Mouse (Mus musculus) layer of hippocampus, adult 18-20 months (tissue): Measurements from ENCODE around the gene Pbx2. TPM values are rescaled to one million over a fixed set of nuclear protein-coding genes. Genes with fewer than 3 reads are reported as not detected.

Source experiments
- DNase-seq, 2 experiments: peaks; one replicate each; pipeline ENCODE4 v3.0.0; 2022; ENCODE audit warnings: low spot score in 2 of 2
- total RNA-seq, 2 experiments: library from RNA; stranded (reverse); gene quantifications; 2 replicates each; pipeline ENCODE4 v1.2.3; 2021

The Pbx2 gene
- total RNA-seq, 2 experiments from 2014 or later, result 67.3 to 69.1 TPM

DNA sequence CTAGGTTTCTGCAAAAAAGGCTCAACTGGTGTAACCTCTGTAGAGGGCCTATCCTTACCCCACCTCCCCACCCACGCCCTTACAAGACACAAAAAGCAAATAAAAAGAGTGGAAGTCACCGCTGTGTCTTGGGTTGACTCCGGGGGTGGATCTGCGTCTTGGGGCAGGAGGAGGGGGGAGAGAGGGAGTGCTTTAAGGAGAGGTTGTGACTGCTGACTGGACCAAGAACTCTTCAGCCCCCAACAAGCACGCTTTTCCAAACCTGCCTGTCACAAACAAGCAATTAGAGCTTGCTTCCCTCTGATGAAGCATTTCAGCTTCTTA, 37.5 kb downstream of the Pbx2 start:
- no peak for DNase-seq

GRCm38 (mm10) chr17:34629221-34629751, 38.2 kb downstream of the Pbx2 start, which contains the start of gene Prrt1:
Prrt1 (plus strand) TSS chr17:34629533.
- peak; percentile 75 to 85 for DNase-seq

- no peak for DNase-seq
These were observed 38.9 kb downstream of the Pbx2 start for GRCm38 (mm10) chr17:34629796-34630603.

DNA sequence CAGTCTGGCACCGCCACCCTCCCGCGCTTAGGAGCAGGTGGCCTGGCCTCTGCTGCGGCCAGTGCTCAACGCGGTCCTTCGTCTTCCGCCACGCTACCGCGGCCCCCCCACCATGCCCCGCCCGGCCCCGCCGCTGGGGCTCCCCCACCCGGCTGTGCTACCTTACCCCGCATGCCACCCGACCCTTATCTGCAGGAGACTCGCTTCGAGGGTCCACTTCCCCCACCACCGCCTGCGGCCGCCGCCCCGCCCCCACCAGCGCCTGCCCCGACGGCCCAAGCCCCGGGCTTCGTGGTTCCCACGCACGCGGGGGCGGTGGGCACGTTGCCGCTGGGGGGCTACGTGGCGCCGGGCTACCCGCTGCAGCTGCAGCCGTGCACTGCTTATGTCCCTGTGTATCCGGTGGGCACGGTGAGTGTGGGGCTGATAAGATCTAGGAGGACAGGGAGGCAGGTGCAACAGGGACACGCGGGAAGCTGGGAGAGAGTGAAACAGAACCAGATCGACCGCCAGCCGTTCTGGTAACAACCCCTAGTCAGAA, 39.8 kb downstream of the Pbx2 start:
- DNase-seq, result peak in 1 of 2 experiments; percentile 46

DNA sequence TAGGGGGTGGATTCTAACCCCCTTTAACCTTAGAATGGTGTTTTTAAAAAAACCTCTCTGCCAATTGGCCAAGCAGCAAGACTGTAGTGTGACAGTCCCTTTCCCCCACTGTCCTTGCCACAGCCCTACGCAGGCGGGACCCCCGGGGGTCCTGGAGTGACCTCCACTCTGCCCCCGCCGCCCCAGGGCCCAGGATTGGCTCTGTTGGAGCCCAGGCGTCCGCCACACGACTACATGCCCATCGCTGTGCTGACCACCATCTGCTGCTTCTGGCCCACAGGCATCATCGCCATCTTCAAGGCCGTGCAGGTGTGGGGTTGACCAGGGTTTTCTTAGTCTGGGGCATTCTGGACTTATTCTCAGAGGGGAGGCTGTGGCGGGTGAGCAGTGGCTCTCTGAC, 40.6 kb downstream of the Pbx2 start:
- no peak for DNase-seq

DNA sequence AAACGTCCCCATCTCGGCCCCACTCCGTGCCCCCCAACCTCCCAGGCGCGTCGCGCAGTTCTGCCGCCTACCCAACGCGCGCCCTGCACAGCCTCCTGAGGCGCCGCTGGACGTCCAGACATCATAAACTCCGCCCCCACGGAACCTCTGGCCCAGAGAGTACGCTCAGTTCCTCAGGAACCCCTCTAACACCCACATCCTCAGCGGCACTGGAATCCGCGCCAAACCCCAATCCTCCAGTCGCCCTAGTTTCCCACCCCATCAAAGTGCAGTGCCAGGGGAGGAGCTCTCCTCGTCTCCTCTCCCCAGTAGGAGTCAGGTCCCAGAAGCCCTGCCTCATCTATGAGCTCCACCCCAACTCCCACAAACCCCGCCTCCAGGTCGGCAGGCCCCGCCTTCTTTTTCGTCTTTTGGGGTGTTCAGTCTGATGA, 41.2 kb downstream of the Pbx2 start:
- peak; percentile 91 for DNase-seq

DNA sequence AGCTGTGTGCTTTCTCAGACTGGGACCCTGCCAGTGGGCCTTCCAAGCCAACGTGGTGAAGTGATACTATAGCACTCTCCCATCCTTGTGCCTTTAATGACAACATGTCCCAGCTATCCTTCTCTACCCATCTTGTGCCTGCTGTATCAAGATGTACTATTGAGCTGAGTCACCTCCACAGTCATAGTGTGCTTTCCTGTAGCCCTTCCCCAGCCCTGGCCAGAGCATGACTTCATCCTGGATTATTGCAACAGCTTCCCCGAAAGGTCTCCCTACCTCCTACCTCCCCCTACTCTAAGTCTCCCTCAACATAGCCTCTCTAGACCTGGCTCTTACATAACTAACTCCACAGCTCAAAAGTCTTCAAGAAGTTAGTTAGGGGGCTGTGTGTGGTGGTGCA, 44.6 kb downstream of the Pbx2 start:
- DNase-seq, result no peak

DNA sequence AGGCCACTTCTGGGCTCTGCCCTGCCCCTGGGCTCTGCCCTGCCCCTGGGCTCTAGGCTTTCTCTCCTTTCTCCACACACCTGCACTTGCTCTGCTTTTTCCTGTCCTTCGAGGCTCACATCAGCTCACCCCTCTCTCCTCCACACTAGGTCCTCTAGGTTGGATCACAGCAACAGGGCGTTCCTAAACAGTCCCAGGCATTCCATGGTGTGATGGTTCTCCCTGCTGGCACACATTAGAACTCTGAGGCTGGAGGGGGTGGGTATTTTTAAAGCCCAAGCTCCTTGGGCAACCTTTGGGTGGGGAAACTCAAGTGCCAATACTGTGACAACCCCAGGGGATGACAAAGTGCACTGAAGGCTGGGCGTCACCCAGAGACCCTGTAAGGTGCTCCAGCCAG, 46.4 kb downstream of the Pbx2 start:
- DNase-seq, result no peak

DNA sequence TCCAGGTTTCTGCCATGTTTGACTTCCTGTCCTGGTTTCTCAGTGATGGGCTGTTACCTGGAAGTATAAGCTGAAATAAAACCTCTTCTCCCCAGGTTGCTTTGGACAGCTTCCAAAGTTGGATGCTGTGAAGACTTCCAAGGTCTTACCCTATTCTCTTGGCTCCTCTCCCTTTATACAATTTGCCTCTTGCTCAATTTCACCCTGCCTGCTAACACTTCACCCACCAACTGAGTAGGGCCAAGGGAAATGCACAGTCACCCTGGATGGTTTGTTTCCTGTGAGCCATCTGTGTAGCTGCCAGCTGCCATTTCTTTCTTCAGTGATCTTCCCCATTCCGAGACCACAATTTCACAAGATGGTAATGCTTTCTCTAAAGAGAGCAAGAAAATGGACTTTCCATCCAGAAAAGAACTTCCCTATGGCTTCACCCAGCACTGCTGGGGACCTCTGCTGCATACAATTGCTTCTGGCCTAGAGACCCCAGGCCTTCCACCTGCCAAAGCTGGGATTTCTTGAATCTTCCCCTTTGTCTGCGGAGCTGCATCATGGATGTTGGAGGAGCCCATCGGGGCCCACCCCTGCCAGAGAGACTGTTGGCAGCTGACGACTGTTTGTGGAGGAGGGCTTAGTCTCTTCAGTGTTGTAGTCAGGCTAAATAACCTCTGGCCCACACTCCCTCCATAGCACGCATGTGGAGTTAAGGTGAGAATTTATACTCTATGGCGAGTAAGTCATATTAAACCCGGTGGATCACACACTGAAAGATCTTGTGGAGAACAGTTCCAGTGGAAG, 48.6 kb downstream of the Pbx2 start:
- DNase-seq, result no peak

GRCm38 (mm10) chr17:34640778-34641601, 49.9 kb downstream of the Pbx2 start:
- peak in 1 of 2 experiments; percentile 75 for DNase-seq

- DNase-seq, result no peak
These were observed 50.9 kb downstream of the Pbx2 start for GRCm38 (mm10) chr17:34641945-34642344.

DNA sequence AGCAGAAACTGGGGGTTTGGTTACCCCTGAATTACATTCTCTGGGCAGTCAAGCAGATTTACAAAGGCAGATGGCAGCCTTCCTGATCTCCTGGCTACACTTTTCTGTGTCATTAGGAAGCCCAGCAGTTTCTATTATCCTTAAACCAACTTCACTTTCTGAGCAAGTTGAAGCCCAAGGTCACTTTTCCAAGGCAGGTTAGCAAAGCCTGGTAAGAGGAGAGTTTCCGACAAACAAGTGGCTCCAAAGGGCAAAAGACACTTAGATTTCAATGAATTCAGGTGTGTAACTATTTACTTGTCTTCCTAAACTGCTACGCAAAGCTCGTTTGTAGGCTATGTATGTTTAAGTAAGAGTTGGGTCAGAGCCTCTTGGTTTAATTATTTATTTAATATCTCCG, 52.3 kb downstream of the Pbx2 start:
- DNase-seq, result no peak

DNA sequence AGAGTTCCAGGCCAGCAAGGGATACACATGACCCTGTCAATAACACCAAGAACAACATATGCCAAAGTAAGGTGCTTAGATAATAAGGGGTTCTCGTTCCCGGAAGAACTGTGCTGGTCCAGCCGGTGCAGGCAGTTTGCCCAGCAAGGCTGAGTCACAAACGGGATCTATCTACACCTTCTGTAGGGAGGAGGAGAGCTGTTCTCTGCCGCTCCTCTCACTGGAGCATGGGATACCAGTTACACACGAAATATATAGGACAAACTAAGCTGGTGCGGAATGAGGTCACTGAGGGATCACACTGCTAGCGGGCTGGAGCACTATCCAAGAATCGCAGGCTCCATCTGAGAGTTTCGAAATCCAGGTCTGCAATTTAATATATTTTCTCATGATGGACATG, 52.9 kb downstream of the Pbx2 start:
- DNase-seq, result no peak

- peak; percentile 96 to 99 for DNase-seq
These were observed 53.5 kb downstream of the Pbx2 start, which contains the start of gene Fkbpl for GRCm38 (mm10) chr17:34644608-34645007. Fkbpl (plus strand) TSS chr17:34644764.

DNA sequence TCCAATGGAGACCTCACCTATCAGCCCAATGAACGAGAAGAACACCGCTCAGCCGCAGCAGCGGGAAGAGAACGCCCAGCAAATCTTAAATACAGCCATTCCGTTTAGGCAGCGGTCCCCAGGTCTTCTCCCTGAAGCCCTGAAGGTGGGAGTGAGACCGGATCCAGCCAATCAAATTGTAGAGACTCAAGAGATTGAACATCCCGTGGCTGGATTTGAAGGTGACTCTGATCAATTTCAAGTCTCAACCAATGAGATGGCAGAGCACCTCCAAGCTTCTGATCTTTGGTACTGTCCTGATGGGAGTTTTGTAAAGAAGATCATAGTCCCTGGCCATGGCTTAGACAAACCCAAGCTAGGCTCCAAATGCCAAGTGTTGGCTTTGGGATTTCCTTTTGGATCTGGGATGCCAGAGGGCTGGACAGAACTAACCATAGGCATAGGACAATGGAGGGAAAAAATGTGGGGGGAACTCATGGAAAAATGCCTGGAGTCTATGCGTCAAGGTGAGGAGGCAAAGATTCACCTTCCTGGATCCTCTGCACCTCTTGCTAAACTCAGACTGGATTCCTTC, 54.3 kb downstream of the Pbx2 start:
- DNase-seq, result no peak

DNA sequence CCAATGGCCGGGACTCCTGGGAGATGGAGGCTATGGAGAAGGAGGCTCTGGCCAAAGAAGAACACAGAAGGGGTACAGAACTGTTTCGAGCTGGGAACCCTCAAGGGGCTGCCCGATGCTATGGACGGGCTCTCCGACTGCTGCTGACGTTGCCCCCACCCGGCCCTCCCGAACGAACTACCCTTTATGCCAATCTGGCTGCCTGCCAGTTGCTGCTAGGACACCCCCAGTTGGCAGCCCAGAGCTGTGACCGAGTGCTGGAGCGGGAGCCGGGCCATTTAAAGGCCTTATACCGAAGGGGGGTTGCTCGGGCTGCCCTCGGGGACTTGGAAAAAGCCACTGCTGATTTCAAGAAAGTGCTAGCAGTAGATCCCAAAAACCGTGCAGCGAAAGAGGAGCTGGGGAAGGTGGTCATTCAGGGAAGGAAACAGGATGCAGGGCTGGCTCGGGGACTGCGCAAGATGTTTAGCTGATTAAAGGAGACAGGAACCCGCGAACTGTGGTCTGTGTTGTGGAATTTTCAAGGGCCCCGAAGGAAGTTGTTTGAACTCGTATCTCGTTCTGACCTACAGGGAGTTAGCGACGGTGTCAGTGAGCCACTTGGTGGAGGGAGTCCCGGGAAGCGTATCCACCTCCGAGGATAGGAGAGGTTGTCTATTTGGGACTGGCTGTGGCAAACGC, 54.9 kb downstream of the Pbx2 start:
- DNase-seq, result no peak
